Mouse (Mus musculus): ENCODE results near the gene Rrh. TPM values are rescaled to one million over a fixed set of nuclear protein-coding genes. Genes with fewer than 3 reads are reported as not detected.
A peak's percentile ranks its signal among the peaks of the same experiment; 100 is the strongest.

The Rrh gene
- polyA plus RNA-seq, 1 experiment = 0.09 TPM

- H3K4me3 ChIP-seq (ENCODE audit: control insufficient read depth, insufficient read depth, low read length) = no peak overlapping the region
- DNase-seq = no peak
- H3K27me3 ChIP-seq (ENCODE audit: control insufficient read depth, insufficient read depth, low read length) = no peaks in the 10 kb centered on the region
- H3K36me3 ChIP-seq (ENCODE audit: control insufficient read depth, insufficient read depth, low read length) = peaks cover 15% of the 10 kb centered on the region; the same call in 1 of the 2 replicates
- TF ChIP-seq CTCF (IDR thresholded peaks at IDR 0.05; ENCODE audit: borderline replicate concordance, control insufficient read depth, extremely low read depth, insufficient read depth, low read length, poor library complexity) (no peak), POLR2A (IDR thresholded peaks at IDR 0.05; ENCODE audit: control insufficient read depth, extremely low read depth, insufficient read depth, low read length, poor library complexity) (no peak)
- no peaks in the 10 kb centered on the region for H3K4me1 ChIP-seq (replicated peaks; ENCODE audit: control insufficient read depth, insufficient read depth, low read length)
- H3K27ac ChIP-seq (ENCODE audit: control insufficient read depth, insufficient read depth, low read length) = no peak overlapping the region
- 96% methylated on average over 10 of the region's 10 CpGs for WGBS
These were observed 2.5 kb upstream of the Rrh start for GRCm38 (mm10) chr3:129824891-129825290.

DNA sequence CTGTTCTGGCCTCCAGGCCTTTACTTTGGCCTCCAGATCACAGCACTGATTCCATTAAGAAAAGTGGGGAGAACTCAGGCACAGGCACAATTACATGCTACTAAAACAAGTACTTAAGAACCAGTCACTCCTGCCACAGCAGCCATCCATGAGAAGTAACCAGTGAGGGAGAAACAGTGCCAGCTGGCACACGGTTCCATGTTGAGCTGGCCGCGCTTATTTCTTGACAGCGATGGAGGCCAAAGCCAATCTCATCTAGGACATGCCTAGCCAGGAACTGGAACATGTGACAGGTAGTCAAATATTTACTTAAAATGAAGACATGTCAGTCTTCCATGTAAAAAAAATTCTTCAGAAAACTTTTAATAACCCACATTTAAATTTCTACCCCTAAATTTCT lies 1.8 kb upstream of the Rrh start:
- Histone ChIP-seq H3K36me3 (ENCODE audit: control insufficient read depth, insufficient read depth, low read length) (peaks cover 15% of the 10 kb centered on the region; the same call in 1 of the 2 replicates), H3K27ac (ENCODE audit: control insufficient read depth, insufficient read depth, low read length) (no peak overlapping the region)
- no peak for DNase-seq

GRCm38 (mm10) chr3:129823293-129823692 lies 906 bp upstream of the Rrh start:
- H3K4me3 ChIP-seq (ENCODE audit: control insufficient read depth, insufficient read depth, low read length) = no peak overlapping the region
- H3K36me3 ChIP-seq (ENCODE audit: control insufficient read depth, insufficient read depth, low read length) = peaks cover 15% of the 10 kb centered on the region; the same call in 1 of the 2 replicates
- no peak overlapping the region for H3K27ac ChIP-seq (ENCODE audit: control insufficient read depth, insufficient read depth, low read length)
- no peaks in the 10 kb centered on the region for H3K4me1 ChIP-seq (replicated peaks; ENCODE audit: control insufficient read depth, insufficient read depth, low read length)
- WGBS = 57% methylated on average over 5 of the region's 5 CpGs
- peak; percentile 6 for DNase-seq
- H3K27me3 ChIP-seq (ENCODE audit: control insufficient read depth, insufficient read depth, low read length) = no peaks in the 10 kb centered on the region
- TF ChIP-seq CTCF (IDR thresholded peaks at IDR 0.05; ENCODE audit: borderline replicate concordance, control insufficient read depth, extremely low read depth, insufficient read depth, low read length, poor library complexity) = no peak
- TF ChIP-seq POLR2A (IDR thresholded peaks at IDR 0.05; ENCODE audit: control insufficient read depth, extremely low read depth, insufficient read depth, low read length, poor library complexity) = no peak

More for the DNA sequence above, 1.8 kb upstream of the Rrh start:
- no peak overlapping the region for H3K4me3 ChIP-seq (ENCODE audit: control insufficient read depth, insufficient read depth, low read length)
- TF ChIP-seq POLR2A (IDR thresholded peaks at IDR 0.05; ENCODE audit: control insufficient read depth, extremely low read depth, insufficient read depth, low read length, poor library complexity) = no peak
- TF ChIP-seq CTCF (IDR thresholded peaks at IDR 0.05; ENCODE audit: borderline replicate concordance, control insufficient read depth, extremely low read depth, insufficient read depth, low read length, poor library complexity) = no peak
- WGBS = 96% methylated on average over 4 of the region's 4 CpGs
- no peaks in the 10 kb centered on the region for H3K27me3 ChIP-seq (ENCODE audit: control insufficient read depth, insufficient read depth, low read length)
- H3K4me1 ChIP-seq (replicated peaks; ENCODE audit: control insufficient read depth, insufficient read depth, low read length) = no peaks in the 10 kb centered on the region

- 93% methylated on average over 8 of the region's 8 CpGs for WGBS
- Histone ChIP-seq H3K4me3 (ENCODE audit: control insufficient read depth, insufficient read depth, low read length) (no peak overlapping the region), H3K27ac (ENCODE audit: control insufficient read depth, insufficient read depth, low read length) (no peak overlapping the region), H3K36me3 (ENCODE audit: control insufficient read depth, insufficient read depth, low read length) (peaks cover 15% of the 10 kb centered on the region; the same call in 1 of the 2 replicates), H3K4me1 (replicated peaks; ENCODE audit: control insufficient read depth, insufficient read depth, low read length) (no peaks in the 10 kb centered on the region), H3K27me3 (ENCODE audit: control insufficient read depth, insufficient read depth, low read length) (no peaks in the 10 kb centered on the region)
- no peak for TF ChIP-seq POLR2A (IDR thresholded peaks at IDR 0.05; ENCODE audit: control insufficient read depth, extremely low read depth, insufficient read depth, low read length, poor library complexity)
- no peak for TF ChIP-seq CTCF (IDR thresholded peaks at IDR 0.05; ENCODE audit: borderline replicate concordance, control insufficient read depth, extremely low read depth, insufficient read depth, low read length, poor library complexity)
- no peak for DNase-seq
These were observed 651 bp downstream of the Rrh start for GRCm38 (mm10) chr3:129821736-129822135.

DNA sequence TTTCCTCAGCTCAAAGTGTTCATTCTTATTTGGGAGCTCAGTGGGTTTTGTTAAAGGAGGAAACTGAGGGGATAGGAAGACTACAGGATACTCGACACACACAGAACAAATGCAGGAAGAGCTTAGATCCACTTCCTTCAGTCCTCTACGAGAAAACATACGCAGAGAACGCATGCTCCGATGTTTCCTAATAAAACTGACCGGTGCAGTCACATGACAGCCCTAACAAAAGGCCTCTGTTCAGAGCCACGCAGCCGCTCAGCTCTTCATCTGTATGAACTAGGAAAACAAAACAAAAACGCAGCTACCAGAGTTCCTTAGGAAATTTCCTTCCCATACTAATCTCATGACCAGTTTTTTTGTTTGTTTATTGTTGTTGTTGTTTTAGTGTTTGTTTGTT lies 1.5 kb downstream of the Rrh start:
- WGBS = 90% methylated on average over 9 of the region's 9 CpGs
- H3K36me3 ChIP-seq (ENCODE audit: control insufficient read depth, insufficient read depth, low read length) = peaks cover 15% of the 10 kb centered on the region; the same call in 1 of the 2 replicates
- H3K4me1 ChIP-seq (replicated peaks; ENCODE audit: control insufficient read depth, insufficient read depth, low read length) = no peaks in the 10 kb centered on the region
- TF ChIP-seq CTCF (IDR thresholded peaks at IDR 0.05; ENCODE audit: borderline replicate concordance, control insufficient read depth, extremely low read depth, insufficient read depth, low read length, poor library complexity) (no peak), POLR2A (IDR thresholded peaks at IDR 0.05; ENCODE audit: control insufficient read depth, extremely low read depth, insufficient read depth, low read length, poor library complexity) (no peak)
- no peaks in the 10 kb centered on the region for H3K27me3 ChIP-seq (ENCODE audit: control insufficient read depth, insufficient read depth, low read length)
- H3K27ac ChIP-seq (ENCODE audit: control insufficient read depth, insufficient read depth, low read length) = no peak overlapping the region
- H3K4me3 ChIP-seq (ENCODE audit: control insufficient read depth, insufficient read depth, low read length) = no peak overlapping the region
- DNase-seq = no peak

GRCm38 (mm10) chr3:129803765-129804164 lies 18.6 kb downstream of the Rrh start, which contains the start of gene Lrit3:
TSS of gene Lrit3 (minus strand) at chr3:129804030.
- no peak for DNase-seq
- TF ChIP-seq POLR2A (IDR thresholded peaks at IDR 0.05; ENCODE audit: control insufficient read depth, extremely low read depth, insufficient read depth, low read length, poor library complexity) (no peak), CTCF (IDR thresholded peaks at IDR 0.05; ENCODE audit: borderline replicate concordance, control insufficient read depth, extremely low read depth, insufficient read depth, low read length, poor library complexity) (no peak)
- Histone ChIP-seq H3K27ac (ENCODE audit: control insufficient read depth, insufficient read depth, low read length) (no peak within 1 kb of the TSS), H3K36me3 (ENCODE audit: control insufficient read depth, insufficient read depth, low read length) (no peaks in the 10 kb centered on the region), H3K4me3 (ENCODE audit: control insufficient read depth, insufficient read depth, low read length) (no peak within 1 kb of the TSS), H3K4me1 (replicated peaks; ENCODE audit: control insufficient read depth, insufficient read depth, low read length) (no peaks in the 10 kb centered on the region), H3K27me3 (ENCODE audit: control insufficient read depth, insufficient read depth, low read length) (no peaks in the 10 kb centered on the region)
- 90% methylated on average over 10 of the region's 10 CpGs for WGBS

- H3K27ac ChIP-seq (ENCODE audit: control insufficient read depth, insufficient read depth, low read length) = no peak overlapping the region
- WGBS = 96% methylated on average over 2 of the region's 2 CpGs
- no peak for DNase-seq
These were observed 23.4 kb downstream of the Rrh start for GRCm38 (mm10) chr3:129799011-129799410.

More at GRCm38 (mm10) chr3:129799011-129799410, 23.4 kb downstream of the Rrh start:
- no peak for TF ChIP-seq CTCF (IDR thresholded peaks at IDR 0.05; ENCODE audit: borderline replicate concordance, control insufficient read depth, extremely low read depth, insufficient read depth, low read length, poor library complexity)
- no peak for TF ChIP-seq POLR2A (IDR thresholded peaks at IDR 0.05; ENCODE audit: control insufficient read depth, extremely low read depth, insufficient read depth, low read length, poor library complexity)
- Histone ChIP-seq H3K4me1 (replicated peaks; ENCODE audit: control insufficient read depth, insufficient read depth, low read length) (no peaks in the 10 kb centered on the region), H3K36me3 (ENCODE audit: control insufficient read depth, insufficient read depth, low read length) (no peaks in the 10 kb centered on the region), H3K27me3 (ENCODE audit: control insufficient read depth, insufficient read depth, low read length) (no peaks in the 10 kb centered on the region), H3K4me3 (ENCODE audit: control insufficient read depth, insufficient read depth, low read length) (no peak overlapping the region)

All from thymus, adult 2 months (tissue).